Mouse (Mus musculus): ENCODE measurements at regions not wholly inside any gene's neighbourhood (a gene's known extent, or its start where the extent isn't known, plus 50 kb on each side); places are given as distances from the start of the nearest gene placed in this dataset.

DNA sequence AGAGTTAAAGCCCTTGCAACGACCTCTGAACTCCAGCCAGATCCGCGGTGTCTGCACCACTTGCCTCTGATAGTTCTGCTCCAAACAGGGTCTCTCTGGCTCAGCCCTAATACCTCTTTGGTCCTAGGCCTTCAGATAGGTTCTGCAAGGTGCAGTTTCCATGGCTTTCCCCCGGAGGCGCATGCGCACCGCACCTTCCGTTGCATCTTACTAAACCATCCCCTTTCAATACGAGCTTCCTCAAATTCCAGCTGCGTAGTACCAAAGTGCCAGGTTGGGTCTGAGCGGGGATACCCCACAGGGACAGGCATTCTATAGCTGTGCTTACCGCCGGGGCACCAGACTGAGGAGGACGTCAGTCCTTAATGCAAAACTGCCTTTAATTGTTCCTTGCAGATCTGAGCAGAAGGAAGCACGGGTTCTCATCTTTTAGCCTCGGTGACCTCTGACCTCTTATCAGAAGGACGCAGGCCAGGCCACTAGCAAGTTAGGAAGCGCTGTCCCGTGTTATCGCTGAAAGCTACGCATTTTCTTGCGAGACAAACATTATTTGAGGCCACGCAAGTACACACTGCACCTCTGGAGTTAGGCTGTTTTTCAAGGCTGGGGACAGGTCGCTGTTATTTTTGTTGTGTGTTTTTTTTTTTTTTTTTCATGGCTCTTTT is 464.6 kb downstream of the Vrk1 start:
- WGBS, result 19% methylated on average over 24 of the region's 24 CpGs
- no peak for DNase-seq (ENCODE audit: low read depth, low spot score)

GRCm38 (mm10) chr12:106475486-106476050 is 465.5 kb downstream of the Vrk1 start:
- DNase-seq (ENCODE audit: low read depth, low spot score), result no peak
- WGBS, result 54% methylated on average over 8 of the region's 8 CpGs

DNA sequence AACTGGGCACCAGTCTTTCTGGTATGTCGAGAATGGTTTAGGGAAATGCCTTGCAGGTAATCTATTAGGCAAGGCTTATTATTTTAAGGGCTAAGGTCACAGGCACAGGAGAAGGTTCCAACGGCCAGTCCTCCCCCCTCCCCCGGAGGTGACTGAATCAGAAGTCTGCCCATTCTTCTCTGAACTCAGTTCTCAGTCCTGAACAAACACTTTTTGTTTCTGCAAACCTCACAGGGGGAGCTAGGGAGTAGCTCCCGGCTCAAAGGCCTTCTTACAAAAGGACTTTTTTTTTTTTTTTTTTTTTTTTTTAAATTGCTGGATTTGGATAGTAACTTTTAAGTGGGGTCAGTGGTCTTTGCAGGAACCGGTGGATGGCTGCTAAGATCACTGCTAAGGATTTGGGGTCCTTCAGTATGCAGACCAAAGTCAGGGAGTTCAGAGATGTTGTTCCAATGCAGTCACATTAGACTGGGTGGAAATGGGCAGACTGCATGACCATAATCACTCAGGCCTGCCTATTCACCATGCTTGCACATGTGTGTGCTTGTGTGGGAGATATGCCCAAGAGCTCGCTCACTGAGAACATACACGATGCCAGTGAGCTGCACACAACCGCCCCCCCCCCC is 467.1 kb downstream of the Vrk1 start:
- 24% methylated on average over 8 of the region's 8 CpGs for WGBS
- no peak for DNase-seq (ENCODE audit: low read depth, low spot score)

DNA sequence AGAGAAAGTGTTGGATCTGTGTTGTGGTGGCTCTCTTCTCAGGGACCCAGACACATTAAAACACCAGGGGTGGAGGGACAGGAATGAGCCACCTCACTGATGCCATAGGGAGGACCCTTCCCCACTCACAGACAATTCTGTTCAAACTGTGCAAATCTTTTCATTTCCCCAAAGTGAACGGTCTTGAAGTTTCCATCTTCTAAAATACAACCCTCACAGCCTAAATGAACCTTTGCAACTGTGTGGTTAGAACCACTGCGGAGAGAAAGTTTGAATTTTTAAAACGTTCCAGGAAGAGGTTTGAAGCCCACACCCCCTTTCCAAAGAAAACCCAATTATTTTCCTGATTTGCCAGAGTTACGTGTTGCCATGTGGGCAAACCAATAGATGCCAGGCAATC is 467.7 kb downstream of the Vrk1 start:
- WGBS, result 19% methylated on average over 4 of the region's 4 CpGs
- no peak for DNase-seq (ENCODE audit: low read depth, low spot score)

DNA sequence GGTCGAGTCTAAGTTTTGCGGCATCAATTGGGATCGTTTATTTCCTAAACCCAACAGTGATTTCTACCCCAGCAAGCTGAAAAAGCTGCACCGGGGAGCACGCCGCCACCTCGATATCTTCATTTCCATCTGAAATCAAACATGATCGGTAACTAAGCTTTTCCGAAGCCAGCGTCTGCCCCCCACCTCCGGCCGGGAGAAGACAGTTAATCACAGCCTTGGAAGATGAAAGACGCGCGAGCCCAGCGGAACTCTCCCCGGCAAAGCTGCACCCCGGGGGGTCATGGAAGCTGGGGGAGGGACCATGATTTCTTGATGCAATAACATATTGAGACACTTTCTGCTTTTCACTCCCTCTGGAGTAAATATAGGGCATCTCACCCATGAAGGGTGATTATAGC is 468.4 kb downstream of the Vrk1 start:
- no peak for DNase-seq (ENCODE audit: low read depth, low spot score)
- WGBS, result 3% methylated on average over 18 of the region's 18 CpGs

DNA sequence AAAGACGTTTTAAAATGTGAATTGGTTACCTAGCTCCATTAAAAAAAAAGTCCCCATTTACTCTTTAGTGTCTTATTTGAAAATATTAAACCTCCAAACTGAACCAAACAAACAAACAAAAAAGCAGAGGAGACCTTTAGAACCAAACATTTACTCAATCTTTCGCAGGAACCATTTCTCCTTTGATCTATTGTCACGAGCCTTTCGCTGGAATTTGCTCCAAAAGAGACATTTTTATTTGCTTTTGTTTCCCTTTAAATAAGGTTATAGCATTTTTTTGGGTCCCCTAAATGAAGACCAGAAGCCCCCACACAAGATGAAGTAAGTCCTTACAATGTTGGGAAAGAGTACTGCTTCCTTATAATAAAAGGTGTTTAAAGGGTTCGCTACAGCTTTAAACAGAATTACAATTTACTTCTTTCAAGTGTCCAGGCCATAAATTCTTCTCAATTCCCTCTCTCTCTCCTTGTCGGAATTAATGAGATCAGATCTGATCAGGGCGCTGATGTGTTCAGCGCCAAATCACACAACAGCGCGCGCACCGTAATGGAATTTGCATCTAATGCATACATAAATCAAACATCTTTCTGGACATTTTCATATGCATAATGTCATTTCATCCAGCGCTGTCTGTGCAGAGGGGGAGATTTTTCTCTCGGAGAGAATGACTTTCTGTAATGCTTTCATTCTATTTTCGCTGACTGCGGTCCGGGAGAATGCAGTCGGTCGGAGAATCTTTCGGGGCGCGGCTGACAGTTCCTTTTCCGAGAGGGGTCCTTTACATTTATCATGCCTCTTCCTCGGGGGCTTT is 469.2 kb downstream of the Vrk1 start:
- 7% methylated on average over 24 of the region's 24 CpGs for WGBS
- no peak for DNase-seq (ENCODE audit: low read depth, low spot score)

GRCm38 (mm10) chr12:106479878-106480194 is 469.8 kb downstream of the Vrk1 start:
- no peak for DNase-seq (ENCODE audit: low read depth, low spot score)
- WGBS, result 17% methylated on average over 6 of the region's 6 CpGs

DNA sequence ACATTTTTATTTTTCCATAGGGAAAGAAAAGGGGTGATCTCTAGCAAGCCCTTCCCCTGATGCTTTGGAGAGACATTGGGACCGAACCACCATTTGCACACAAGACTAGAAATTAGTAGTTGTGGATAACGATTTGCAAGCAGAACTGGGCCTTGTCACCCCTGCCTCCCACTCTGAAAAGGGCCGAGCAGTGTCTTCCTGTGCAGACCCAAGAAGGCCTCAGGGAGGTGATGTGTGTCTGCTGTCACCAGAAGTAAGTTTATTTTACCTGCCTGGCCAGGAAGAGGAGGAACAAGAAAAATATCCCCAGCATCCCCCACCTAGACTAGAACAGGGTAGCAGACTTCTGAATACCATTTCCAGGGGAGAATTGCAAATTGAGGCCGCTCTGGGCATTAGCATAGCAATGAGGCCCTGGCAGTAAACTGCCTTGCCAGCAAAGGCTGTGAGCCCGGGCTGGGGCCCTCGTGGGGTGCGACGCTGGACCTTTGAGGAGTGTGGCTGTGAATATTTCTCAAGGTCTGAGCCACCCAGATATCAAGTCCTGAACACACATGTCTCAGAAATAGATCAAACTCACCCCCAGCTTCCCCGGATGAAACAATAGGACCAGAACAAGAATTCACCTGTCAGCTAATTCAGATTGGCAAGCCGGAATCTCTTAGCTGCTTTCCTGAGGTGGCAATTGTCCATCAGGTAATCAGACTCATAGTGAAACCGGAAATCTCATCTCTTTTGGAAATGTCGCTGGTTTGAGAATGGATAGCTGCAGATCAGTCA is 470.4 kb downstream of the Vrk1 start:
- no peak for DNase-seq (ENCODE audit: low read depth, low spot score)
- WGBS, result 42% methylated on average over 12 of the region's 12 CpGs

DNA sequence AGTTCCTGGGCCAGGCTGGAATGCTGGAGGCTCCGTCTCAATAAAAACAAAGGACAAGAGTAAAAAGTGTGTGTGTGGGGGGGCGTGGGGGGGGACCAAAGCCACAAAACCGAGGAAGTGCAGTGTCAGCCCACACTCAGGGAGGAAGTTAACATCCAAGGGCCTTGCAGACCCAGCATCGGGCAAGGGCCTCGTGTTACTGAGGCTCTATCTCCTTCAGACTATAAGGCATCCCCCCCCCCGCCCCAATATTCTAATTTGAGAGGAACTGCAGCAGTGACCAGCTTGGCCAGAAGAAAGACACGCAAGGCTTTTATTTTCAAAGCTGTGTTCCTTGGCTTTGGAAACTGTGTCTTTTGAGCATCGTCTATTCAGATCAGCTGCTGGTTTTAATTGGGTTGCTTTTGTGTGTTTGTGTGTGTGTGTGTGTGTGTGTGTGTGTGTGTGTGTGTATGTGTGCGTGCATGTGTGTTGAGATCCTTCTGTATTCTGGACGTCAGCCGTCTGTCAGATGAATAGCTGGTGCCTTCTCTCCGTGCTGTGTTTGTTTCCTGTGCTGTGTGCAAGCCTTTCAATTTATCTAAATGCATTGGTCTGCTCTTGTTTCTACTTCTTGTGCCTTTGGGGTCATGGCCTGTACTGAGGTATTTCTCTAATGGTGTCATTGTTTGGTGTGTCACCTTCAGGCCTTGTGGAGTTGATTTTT is 491.7 kb downstream of the Vrk1 start:
- no peak for DNase-seq (ENCODE audit: low read depth, low spot score)
- 46% methylated on average over 12 of the region's 12 CpGs for whole genome bisulfite sequencing

DNA sequence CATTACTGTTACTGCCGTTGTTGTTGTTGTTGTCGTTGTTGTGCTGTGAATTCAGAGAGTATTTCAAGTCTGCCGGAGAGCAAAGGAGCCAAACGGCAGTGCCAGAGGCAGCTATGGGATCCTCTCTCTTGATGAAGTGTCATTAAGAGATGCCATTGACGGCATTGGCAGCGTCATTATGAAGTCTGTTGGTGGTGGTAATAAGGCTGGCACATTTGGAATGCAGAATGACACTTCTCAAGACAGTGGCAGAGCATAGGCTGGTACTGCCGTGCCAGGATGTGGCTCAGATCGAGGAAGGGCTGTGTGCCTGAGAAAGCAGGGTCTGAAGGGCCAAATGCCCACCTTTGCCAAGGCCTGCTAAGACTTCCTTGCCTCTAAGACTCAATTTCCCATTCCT is 494.3 kb downstream of the Vrk1 start:
- DNase-seq (ENCODE audit: low read depth, low spot score), result no peak
- WGBS, result 89% methylated on average over 8 of the region's 8 CpGs

- 48% methylated on average over 11 of the region's 11 CpGs for WGBS
- DNase-seq (ENCODE audit: low read depth, low spot score), result no peak
These were observed 504.0 kb downstream of the Vrk1 start for GRCm38 (mm10) chr12:106514057-106514456.

GRCm38 (mm10) chr12:106515257-106515788 is 505.3 kb downstream of the Vrk1 start:
- 66% methylated on average over 17 of the region's 17 CpGs for WGBS

GRCm38 (mm10) chr12:106519141-106519540 is 509.1 kb downstream of the Vrk1 start:
- DNase-seq (ENCODE audit: low read depth, low spot score), result no peak
- 71% methylated on average over 5 of the region's 5 CpGs for WGBS

More at GRCm38 (mm10) chr12:106515257-106515788, 505.3 kb downstream of the Vrk1 start:
- no peak for DNase-seq (ENCODE audit: low read depth, low spot score)

DNA sequence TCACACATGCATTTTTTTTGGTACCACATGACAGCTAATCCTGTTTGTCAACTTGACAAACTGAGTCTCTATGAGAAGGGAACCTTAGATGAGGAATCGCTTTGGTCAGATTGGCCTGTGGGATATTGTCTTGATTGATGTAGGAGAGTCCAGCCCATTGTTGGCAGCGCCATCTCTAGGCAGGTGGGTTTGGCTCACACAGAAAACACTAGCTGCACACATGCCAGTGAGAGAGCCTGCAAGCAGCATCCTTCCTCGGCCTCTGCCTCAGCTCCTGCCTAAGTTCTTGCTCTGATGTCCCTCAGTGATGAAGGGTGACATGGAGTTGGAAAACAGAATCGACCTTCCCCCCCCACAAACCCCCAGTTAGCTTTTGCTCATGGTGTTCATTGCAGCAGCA is 514.4 kb downstream of the Vrk1 start:
- 61% methylated on average over 4 of the region's 4 CpGs for WGBS
- DNase-seq (ENCODE audit: low read depth, low spot score), result no peak

GRCm38 (mm10) chr12:106527116-106527515 is 517.1 kb downstream of the Vrk1 start:
- 68% methylated on average over 8 of the region's 8 CpGs for WGBS
- no peak for DNase-seq (ENCODE audit: low read depth, low spot score)

DNA sequence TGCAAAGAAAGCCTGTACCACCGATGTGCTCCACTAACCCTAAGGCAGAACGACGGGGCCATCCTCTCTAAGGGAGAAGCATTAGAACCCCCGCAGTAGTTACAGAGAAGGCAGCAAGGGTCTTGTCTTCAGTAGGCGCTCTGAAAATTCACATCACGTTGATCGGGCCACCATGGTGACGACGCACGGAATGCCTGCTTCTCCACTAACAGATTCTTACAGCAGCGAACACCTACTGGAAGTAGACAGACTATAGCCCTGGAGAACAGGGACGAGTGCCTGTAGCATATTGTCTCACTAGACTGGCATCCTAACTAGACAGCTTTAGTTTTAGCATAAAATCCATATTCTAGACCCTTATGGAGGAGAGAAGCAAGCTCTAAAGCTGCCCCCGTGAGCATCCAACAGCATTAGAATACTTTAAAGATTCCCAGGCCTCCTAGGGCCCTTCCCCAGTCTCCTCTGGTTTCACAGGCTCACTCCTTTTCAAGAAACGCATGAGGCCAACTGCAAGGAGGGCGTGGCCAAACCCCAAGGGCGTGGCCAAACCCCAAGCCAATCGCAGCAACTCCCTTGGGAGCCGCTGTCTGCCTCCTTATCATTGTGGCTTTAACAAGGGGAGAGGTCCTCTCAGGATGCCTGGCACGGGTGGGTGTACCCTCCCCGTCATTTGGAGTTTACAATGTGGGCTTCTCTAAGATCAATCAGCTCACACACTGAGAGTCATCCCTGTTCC is 517.8 kb downstream of the Vrk1 start:
- 17% methylated on average over 20 of the region's 20 CpGs for WGBS
- DNase-seq (ENCODE audit: low read depth, low spot score), result no peak

GRCm38 (mm10) chr12:106528521-106528920 is 518.5 kb downstream of the Vrk1 start:
- 31% methylated on average over 10 of the region's 10 CpGs for WGBS
- DNase-seq (ENCODE audit: low read depth, low spot score), result no peak

DNA sequence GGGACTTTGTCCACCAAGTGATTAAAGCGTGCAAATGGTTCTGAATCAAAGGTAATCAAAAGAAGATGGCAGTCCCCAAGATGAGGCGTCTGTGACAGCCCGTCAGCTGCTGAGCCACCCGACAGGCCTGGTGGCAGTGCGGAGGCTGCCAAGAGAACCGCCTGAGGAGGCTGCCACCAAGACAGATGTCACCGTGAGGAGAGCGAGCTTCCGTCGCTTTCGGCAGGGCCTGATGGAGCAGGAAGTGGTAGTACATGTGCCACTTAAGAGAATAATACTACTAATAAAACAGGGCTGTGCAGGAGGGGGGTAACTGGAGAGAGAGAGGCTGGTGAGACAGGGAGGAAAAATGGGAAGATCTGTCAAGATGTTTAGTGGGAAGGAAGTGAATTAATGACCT is 519.1 kb downstream of the Vrk1 start:
- no peak for DNase-seq (ENCODE audit: low read depth, low spot score)
- 49% methylated on average over 11 of the region's 11 CpGs for WGBS

Measured in large intestine, adult 2 months (tissue).